ENCODE assay signal across 9 mouse cellular contexts in genomic region chr7:101377741-101378262, GRCm38 (mm10). TPM values are rescaled to one million over a fixed set of nuclear protein-coding genes. Genes with fewer than 3 reads are reported as not detected.
DNase-seq lines count a peak whose midpoint lies in the region; ATAC-seq lines count a peak whose summit lies in the region.
"Had no signal": no experiment of that assay in that cellular context is flagged by ENCODE, and none has a peak within 500 bp of the region (broad histone marks: within the 10 kb centered on the region; RNA-seq: fewer than 3 reads in every experiment).

No protein-coding gene starts in this region.

- WGBS in embryonic facial prominence, embryonic 12.5 days: 26% methylated on average over 7 of the region's 7 CpGs
- 37% methylated on average over 7 of the region's 7 CpGs for WGBS in heart, embryonic 11.5 days (ENCODE audit: insufficient replicate concordance)

- H3K9me3 ChIP-seq in embryonic facial prominence, embryonic 12.5 days: no peaks in the 10 kb centered on the region
- H3K9me3 ChIP-seq in heart, embryonic 11.5 days (replicated peaks; ENCODE audit: control insufficient read depth, low read length): no peaks in the 10 kb centered on the region

- H3K4me3 ChIP-seq in embryonic facial prominence, embryonic 12.5 days: no peak overlapping the region
- H3K4me3 ChIP-seq in heart, embryonic 11.5 days (ENCODE audit: low read depth, low read length): peak overlapping the region; percentile 20; the same call in 1 of the 2 replicates

- H3K4me1 ChIP-seq in embryonic facial prominence, embryonic 12.5 days: peaks cover 15% of the 10 kb centered on the region
- H3K4me1 ChIP-seq in heart, embryonic 11.5 days (ENCODE audit: control insufficient read depth, insufficient read depth, low read length): peaks cover 16% of the 10 kb centered on the region

- no peaks in the 10 kb centered on the region for H3K36me3 ChIP-seq in embryonic facial prominence, embryonic 12.5 days
- H3K36me3 ChIP-seq in heart, embryonic 11.5 days (ENCODE audit: control insufficient read depth, insufficient read depth, low read length): no peaks in the 10 kb centered on the region

- no peaks in the 10 kb centered on the region for H3K27me3 ChIP-seq in embryonic facial prominence, embryonic 12.5 days
- H3K27me3 ChIP-seq in heart, embryonic 11.5 days (ENCODE audit: control insufficient read depth, insufficient read depth, low read length): peaks cover 9% of the 10 kb centered on the region

- DNase-seq in T-cell, adult 2 months (ENCODE audit: low spot score): peak; percentile 85
- peak; percentile 84 for DNase-seq in kidney, adult 9 months
- peak; percentile 95 for DNase-seq in lung, postnatal 10 days
- peak; percentile 81 for DNase-seq in retina, embryonic 14.5 days (ENCODE audit: low spot score)
- peak; percentile 73 to 80 for DNase-seq in urinary bladder, postnatal 4 days (ENCODE audit: low spot score in 2 of 2)
- DNase-seq in layer of hippocampus, adult 11-12 months (ENCODE audit: low spot score): no peak

- peak; percentile 36; the same call in 1 of the 2 replicates for ATAC-seq in embryonic facial prominence, embryonic 12.5 days (ENCODE audit: insufficient number of reproducible peaks, insufficient read depth, low FRiP score, low TSS enrichment)
- ATAC-seq in heart, embryonic 11.5 days (replicated peaks; ENCODE audit: insufficient number of reproducible peaks, low FRiP score, low TSS enrichment): peak; percentile 50; the same call in 1 of the 2 replicates

- peak overlapping the region; percentile 63; the same call in 1 of the 2 replicates for H3K27ac ChIP-seq in embryonic facial prominence, embryonic 12.5 days
- H3K27ac ChIP-seq in heart, embryonic 11.5 days (ENCODE audit: low read depth, low read length): no peak overlapping the region; the same call in 1 of the 2 replicates

- no peak overlapping the region for H3K9ac ChIP-seq in embryonic facial prominence, embryonic 12.5 days
- peak overlapping the region; percentile 67 for H3K9ac ChIP-seq in heart, embryonic 11.5 days (ENCODE audit: low read depth, low read length)

- peak overlapping the region; percentile 41 for H3K4me2 ChIP-seq in embryonic facial prominence, embryonic 12.5 days (replicated peaks)
- peak overlapping the region; percentile 44 for H3K4me2 ChIP-seq in heart, embryonic 11.5 days

RNA-seq across cellular contexts. Expression of gene Arap1, which starts 29.9 kb away (rescaled TPM):
- 23.9 and 29.7 TPM in 2 replicates for polyA plus RNA-seq in embryonic facial prominence, embryonic 12.5 days (2016; fragmentation: Nextera tagmentation; extraction: Ambion mirVana)
- polyA plus RNA-seq in heart, embryonic 11.5 days (2014; fragmentation: Nextera tagmentation; extraction: Ambion mirVana): 15.4 and 16.0 TPM in 2 replicates

RNA-seq across cellular contexts. Expression of gene Gm45837, which starts 32.9 kb away (rescaled TPM):
- polyA plus RNA-seq in embryonic facial prominence, embryonic 12.5 days (2016; fragmentation: Nextera tagmentation; extraction: Ambion mirVana): not detected in 2 replicates
- polyA plus RNA-seq in heart, embryonic 11.5 days (2014; fragmentation: Nextera tagmentation; extraction: Ambion mirVana): 0.89 TPM in 1 of 2 replicates, not detected in the other
- polyA plus RNA-seq: neural tube, embryonic 14.5 days had no signal

RNA-seq across cellular contexts. Expression of gene Pde2a, which starts 43.7 kb away (rescaled TPM):
- polyA plus RNA-seq in embryonic facial prominence, embryonic 12.5 days (2016; fragmentation: Nextera tagmentation; extraction: Ambion mirVana): 20.4 and 21.3 TPM in 2 replicates
- polyA plus RNA-seq in heart, embryonic 11.5 days (2014; fragmentation: Nextera tagmentation; extraction: Ambion mirVana): 5.8 and 5.9 TPM in 2 replicates
